Mouse (Mus musculus): ENCODE measurements at regions not wholly inside any gene's neighbourhood (a gene's known extent, or its start where the extent isn't known, plus 50 kb on each side); places are given as distances from the start of the nearest gene placed in this dataset.

DNA sequence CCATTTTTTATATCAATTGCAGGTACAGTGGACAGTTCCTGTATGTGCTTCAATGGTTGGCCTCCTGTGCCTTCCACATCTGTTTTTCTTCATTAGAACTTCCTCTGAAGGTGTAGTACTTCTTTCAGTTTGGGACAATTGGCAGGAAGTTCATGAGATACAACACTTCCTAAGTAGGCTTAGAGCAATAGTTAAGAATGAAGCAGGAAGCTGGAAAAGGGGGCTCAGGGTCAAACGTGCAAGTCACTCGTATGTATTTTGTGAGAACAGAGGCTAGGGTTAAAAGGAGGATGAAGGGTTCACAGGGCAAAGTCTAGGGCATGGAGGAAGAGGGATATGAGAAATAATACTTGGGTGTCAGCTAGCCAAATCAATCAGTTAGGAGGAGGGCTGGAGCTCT lies 55.7 kb upstream of the Ptprm start:
- no peak for TF ChIP-seq GATA1 (IDR thresholded peaks at IDR 0.05; ENCODE audit: low read length)
- no peak for TF ChIP-seq TAL1 (IDR thresholded peaks at IDR 0.05; ENCODE audit: low read length)

Data from erythroblast, embryonic 14.5 days (primary cell).